Mouse (Mus musculus): ENCODE results near the gene Zp3.

Zp3 gene

DNA sequence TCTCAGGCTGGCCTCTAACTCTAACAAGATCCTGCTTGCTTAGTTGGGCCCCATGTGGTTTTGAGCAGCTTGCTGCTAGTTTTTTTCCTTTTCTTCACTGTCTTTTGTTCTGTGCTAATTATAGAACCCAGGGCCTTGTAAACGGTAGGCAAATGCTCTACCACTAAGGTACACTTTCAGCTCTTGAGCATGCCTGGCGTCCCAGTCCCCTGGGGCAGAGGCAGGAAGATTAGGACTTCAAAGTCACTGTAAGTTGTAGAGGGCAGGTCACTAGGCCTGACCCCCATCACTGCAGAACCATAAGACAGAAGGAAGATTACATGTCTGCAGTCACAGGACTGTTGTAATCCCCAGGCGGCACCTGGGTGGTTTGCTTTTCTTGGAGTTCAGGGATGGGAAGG lies 22.9 kb downstream of the Zp3 start:
- no peak for DNase-seq (ENCODE audit: low read depth, low spot score)

DNA sequence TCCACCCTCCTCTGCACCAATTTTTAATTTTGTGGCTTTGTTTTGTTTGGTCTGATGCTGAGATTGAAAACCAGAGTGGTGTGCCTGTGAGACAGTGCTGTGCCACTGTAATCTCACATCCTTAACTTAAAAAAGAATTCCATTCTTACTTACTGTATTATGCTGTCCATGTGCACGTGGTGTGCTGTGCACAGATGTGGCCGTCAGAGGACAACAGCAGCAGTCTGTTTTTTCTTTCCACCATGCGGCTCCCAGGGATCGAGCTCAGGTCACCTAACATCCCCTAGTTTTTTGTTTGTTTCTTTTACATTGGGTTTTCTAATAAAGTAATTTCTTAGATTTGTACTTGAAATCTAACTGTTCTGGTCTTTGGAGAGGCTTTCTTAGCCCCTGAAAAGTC lies 24.6 kb downstream of the Zp3 start:
- no peak for DNase-seq (ENCODE audit: low read depth, low spot score)

DNA sequence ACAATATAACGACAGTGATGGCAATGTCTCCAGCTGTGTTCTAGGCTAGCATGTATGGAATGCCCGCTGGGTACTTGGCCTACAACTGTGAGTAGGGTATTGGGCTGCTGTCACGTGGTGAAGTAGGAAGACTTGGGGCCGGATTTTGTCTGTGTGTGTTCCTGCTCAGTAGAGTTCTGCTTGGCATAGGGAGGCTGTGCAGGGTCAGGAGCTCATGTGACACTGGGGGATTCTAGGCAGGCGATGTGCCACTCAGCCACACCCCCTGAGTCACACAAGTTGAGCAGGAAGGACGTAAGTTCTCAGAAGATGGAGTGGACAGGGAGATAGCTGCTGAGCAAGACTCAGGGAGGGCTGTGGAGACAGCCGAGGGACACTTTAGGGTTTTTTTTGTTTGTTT lies 27.8 kb downstream of the Zp3 start:
- DNase-seq (ENCODE audit: low read depth, low spot score) = no peak

DNA sequence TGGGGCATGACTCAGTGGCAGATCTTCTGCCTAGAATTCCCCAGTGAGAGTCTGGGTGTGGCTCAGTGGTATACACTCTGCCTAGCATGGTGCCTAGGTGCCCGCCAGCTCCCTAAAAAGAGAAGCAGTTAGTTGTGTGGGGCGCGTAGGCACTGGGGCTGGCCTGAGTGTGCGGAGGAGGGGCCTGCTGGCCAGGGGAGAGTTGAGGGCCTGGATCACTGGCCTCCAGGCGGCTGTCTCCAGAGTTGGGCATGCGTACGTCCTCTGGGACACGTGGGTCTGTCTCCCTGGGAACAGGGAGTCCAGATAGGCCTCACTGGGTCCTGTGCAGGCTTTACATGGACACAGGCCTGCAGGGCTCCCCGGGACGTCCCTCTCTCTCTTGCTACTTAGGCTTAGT lies 35.0 kb downstream of the Zp3 start:
- no peak for DNase-seq (ENCODE audit: low read depth, low spot score)

DNA sequence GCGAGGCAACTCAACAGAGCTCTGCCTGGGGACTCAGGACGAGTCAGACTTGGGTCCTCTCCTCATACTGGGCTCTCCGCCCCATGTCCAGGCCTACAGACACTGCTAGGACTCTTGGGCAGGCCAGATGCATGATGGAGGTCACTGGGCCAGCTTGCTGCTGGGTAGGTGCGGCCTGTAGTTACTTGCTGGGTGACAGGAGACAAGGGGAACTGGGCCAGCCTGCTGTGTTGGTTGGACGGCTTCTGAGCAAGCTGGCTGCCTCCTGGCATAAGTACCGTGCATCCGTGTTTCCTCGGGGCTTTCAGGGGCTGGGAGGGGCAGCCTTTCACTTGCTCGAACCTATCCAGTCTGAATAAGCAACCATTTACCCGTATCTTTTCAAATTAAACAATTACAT lies 35.7 kb downstream of the Zp3 start:
- DNase-seq (ENCODE audit: low read depth, low spot score) = no peak

DNA sequence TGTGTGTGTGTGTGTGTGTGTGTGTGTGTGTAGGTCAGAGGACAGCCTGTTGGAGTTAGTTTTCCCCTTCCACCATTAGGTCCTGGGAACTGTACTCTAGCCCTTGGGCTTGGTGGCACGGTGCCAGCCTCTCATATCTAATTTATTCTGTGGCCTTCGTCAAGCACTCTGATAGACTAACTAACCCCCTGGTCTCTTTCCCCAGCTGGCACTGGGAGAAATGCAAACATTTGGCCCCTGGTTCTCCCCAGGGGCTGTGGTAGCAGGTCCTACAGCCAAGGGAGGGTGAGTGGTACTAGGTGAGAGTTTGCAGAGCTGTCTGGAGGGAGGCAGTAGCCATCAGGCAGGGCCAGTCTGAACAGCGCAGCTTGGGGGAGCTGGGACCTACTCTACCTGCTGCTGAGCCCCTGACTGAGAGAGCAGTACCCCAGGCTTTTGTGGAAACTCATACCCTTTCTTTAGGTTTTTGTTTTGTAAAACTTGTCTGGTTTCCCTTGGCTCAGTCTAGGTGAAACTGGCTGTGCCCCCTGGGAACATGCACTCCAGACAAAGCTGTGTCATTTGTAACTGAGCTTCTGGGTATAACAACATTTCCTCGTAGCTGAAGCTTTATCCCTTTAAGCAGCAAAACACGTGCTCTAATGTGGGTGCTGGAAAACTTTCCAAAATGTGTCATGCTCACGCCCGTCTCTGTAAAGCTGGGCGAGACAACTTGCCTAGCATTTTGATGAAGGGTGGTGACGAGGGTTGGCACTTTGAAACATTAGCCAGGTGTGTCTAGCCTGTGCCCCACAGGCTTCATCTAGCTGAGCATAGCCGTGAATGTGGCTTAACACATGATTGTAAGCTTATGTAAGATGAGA lies 36.3 kb downstream of the Zp3 start:
- DNase-seq (ENCODE audit: low read depth, low spot score) = no peak

DNA sequence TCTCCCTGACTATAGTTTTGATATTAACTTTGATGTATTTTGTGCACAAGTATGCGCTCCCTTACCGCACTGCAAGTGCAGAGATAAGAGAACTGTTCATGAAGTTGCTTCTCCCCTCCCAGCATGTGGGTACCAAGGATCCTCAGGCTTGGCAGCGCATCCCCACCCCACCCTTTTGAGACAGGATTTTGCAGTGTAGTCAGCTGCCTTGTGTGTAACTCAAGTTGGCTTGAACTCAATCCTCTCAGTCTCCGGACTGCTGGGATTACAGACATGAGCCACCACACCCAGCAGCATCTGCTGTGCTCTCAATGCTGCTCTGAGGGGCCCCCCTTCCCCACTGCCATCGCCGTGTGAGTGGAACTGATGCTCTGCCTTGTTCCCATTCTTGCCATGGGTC lies 37.4 kb downstream of the Zp3 start:
- DNase-seq (ENCODE audit: low read depth, low spot score) = peak; percentile 21

DNA sequence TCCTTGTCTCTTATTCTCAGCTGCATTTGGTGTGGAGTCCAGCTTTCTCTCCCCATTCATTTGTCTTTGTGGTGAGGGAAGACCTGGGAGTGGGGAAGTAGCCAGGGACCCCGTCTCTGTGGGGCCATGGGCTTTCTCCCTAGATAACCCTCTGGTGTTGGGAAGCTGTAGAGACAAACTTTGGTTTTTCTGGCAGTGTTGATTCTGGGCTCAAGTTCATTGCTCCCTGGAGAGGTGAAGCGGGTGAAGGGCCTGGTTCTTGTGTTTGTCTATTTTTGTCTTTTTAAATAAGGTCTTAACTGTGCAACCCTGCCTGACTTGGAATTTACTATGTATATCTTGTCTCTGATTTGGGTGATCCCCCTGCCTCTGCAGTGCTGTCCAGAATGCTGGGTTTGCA lies 38.8 kb downstream of the Zp3 start:
- DNase-seq (ENCODE audit: low read depth, low spot score) = no peak

DNA sequence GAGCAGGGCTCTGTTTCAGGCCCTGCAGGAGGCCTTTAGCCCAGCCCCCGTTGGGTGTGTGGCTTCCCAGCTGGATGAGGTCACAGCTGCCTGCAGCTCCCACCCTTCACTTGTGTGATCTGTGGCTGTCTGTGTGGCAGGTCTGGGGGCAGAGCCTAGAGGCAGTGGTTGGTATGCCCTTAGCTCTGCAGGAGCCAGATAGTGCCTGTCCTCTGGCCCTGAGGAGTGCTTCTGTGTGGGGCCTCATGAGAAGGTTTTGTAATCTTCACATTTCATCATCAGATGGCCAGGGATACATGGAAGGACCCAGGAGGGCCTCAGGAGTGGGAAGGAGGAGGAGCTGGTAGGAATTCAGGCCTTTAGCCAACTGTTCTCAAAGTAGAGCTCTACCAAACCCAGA lies 40.0 kb downstream of the Zp3 start:
- no peak for DNase-seq (ENCODE audit: low read depth, low spot score)

DNA sequence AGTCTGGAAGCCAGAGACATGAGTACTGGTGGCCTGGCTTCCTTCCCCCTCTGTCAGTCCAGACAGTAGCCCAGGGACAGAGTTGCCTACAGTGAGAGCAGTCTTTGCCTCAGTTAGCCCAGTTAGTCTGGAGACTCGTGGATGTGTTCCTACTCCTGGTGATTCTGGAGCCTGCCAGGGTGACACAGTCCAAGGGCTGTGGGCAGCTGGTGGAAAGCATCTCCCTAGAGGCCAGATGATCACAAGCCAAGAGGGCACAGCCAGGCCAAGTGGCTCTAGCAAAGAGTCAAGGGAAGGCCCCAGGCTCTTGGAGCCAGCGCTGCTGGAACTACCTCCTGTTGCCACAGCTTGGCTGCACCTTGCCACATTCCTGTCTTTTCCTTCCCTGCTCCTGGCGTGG lies 45.8 kb downstream of the Zp3 start:
- no peak for DNase-seq (ENCODE audit: low read depth, low spot score)

DNA sequence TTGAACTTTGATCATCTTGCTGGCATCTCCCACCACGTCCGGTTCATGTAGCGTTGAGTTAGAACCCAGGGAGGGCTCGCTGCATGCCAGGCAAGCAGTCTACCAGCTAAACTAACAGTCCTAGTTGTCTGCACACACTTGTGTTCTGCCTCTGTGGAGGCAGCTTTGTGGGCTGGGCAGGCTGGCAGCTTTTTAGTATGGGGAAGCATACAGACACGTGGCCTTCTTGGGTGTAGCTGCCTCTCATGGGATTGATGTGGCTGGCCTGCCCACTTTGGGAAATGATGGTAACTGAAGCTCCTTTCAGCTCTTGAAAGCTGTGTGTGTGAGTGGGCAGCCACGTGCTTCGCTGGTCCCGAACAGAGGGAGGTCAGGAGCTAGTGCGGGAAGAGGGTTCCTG lies 47.0 kb downstream of the Zp3 start:
- DNase-seq (ENCODE audit: low read depth, low spot score) = no peak

DNA sequence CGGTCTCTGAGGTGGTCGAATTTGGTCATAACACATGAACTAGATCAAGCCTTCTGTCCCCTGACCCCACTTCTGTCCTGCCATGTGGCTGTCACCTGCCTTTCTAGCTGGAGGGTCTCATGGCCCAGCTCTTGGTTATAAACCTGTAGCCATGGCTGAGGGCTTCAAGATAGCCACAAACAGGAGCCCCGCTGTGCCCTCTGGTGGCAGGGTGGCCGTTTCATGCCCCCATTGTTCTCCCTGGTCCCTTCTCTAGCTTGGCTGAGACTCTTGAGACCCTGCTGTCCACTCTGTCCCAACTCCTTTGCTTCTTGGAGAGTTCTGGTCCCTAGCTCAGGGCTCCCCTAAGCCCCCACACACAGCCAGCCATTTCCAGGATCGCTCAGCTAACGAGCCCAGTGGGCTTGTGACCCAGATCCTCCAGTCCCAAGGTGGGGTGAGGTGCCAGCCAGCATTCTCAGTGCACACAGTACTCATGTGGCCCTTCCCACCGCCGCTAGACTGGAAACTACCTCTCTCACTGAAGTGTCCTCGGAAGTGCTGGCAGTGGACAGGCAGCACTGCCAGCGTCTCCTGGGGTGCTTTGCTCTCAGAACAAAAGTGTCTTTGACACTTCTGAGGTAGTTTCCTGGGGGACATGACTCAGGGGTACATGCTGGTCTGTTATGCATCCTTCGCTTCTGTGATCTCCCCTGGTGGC lies 47.9 kb downstream of the Zp3 start:
- DNase-seq (ENCODE audit: low read depth, low spot score) = no peak

DNA sequence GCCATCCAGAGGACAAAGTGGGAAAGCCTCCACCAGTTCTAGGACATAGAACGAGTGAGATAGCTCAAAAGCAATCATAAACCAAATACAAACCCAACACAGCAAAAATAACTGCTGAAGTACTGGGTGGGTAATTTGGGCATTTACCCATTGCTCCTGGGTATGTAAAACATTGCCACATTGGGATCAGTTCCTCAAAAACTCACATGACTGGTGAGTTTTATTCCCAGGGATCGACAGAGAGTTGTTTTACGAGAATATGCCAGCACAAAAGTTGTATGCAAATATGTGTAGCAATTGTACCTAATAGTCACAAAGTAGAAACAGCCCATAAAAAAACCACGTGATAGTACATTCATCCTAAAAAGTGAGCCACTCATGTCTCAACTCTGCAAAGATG lies 55.0 kb downstream of the Zp3 start:
- no peak for DNase-seq (ENCODE audit: low read depth, low spot score)

DNA sequence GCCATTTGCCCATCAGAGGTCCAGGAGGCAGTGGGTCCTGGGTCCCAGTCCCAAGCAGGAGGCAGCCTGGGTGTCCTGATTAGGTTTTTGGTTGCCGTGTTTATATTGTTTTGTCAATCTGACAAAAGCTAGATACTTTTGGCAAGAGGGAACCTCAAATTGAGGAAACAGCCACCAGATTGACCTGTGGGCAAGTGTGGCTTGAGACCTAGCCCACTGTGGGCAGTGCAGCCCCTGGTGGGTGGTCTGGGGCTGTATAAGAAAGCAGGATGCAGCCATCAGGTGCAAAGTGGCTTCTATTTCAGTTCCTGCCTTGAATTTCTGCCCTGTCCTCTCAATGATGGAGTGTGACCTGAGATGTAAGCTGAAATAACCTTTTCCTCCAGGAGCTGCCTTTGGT lies 55.4 kb downstream of the Zp3 start:
- no peak for DNase-seq (ENCODE audit: low read depth, low spot score)

DNA sequence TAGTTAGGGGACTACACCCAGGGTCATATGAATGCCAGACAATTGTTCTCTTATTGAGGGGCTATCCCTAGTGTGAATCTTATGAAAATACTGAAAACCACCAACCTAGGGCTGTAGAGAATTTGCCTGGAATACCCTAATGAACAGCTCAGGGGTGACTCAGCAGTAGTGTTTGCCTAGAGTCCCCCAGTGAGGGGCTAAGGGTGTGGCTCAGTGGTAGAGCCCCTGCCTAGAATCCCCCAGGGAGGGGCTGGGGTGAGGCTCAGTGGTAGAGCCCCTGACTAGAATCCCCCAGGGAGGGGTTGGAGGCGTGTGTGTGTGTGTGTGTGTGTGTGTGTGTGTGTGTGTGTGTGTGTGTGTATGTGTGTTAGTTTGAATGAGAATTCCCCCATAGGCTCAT lies 56.8 kb downstream of the Zp3 start:
- DNase-seq (ENCODE audit: low read depth, low spot score) = no peak
